Mouse (Mus musculus): ENCODE results near the gene Ifit3b.
"Not testable (repeated sequence)": the region's sequence is repeated elsewhere in the genome, so short reads cannot be mapped to it uniquely, and the experiment has no call there.

- TF ChIP-seq CTCF (conservative IDR thresholded peaks at IDR 0.05; ENCODE audit: low read length); POU5F1 (IDR thresholded peaks at IDR 0.05; ENCODE audit: borderline replicate concordance, low read length): not testable (repeated sequence)
Measured at GRCm38 (mm10) chr19:34612243-34613001, 4.7 kb downstream of the Ifit3b start.
